Comparison of ENCODE assay signal across 13 mouse cellular contexts in the genomic region with DNA sequence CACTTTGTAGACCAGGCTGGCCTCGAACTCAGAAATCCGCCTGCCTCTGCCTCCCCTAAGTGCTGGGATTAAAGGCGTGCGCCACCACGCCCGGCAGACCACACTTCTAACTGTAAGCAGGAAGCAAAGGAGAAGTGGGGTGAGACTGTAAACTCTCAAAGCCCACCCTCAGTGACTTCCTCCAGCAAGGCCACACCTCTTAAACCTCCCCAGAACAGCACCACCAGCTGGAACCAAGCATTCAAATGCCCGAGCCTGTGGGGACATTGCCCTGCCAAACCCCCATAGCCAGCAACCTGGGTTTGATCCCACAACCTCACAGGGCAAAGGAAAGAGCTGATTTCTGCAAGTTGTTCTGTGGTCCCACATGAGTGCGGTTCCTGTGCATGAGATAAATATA.
"Had no signal": no experiment of that assay in that cellular context is flagged by ENCODE, and none has a peak within 500 bp of the region (broad histone marks: within the 10 kb centered on the region; RNA-seq: fewer than 3 reads in every experiment).

No protein-coding gene starts in this region.

- DNase-seq: lung, adult 18-20 months; lung, embryonic 14.5 days; lung, postnatal 10 days; lung, postnatal 4 days; right cerebral cortex, postnatal 14 days; spleen, adult 18-20 months; thymus, adult 18-20 months; thymus, postnatal 14 days; thymus, postnatal 36 days had no signal

- H3K27me3 ChIP-seq: megakaryocyte, embryonic 14.5 days; midbrain, embryonic 15.5 days; neural tube, embryonic 12.5 days had no signal

- H3K36me3 ChIP-seq: midbrain, embryonic 13.5 days; midbrain, embryonic 15.5 days; neural tube, embryonic 12.5 days had no signal

- H3K9ac ChIP-seq: lung, embryonic 14.5 days; midbrain, embryonic 13.5 days; midbrain, embryonic 15.5 days; neural tube, embryonic 12.5 days had no signal

- H3K9me3 ChIP-seq: megakaryocyte, embryonic 14.5 days; midbrain, embryonic 13.5 days; midbrain, embryonic 15.5 days; neural tube, embryonic 12.5 days had no signal

- H3K27ac ChIP-seq: midbrain, embryonic 13.5 days; midbrain, embryonic 15.5 days; neural tube, embryonic 12.5 days had no signal

- H3K4me3 ChIP-seq: megakaryocyte, embryonic 14.5 days; midbrain, embryonic 13.5 days; midbrain, embryonic 15.5 days; neural tube, embryonic 12.5 days had no signal

- ATAC-seq: midbrain, embryonic 13.5 days; midbrain, embryonic 15.5 days had no signal

- H3K4me1 ChIP-seq: midbrain, embryonic 15.5 days had no signal
